In genomic region chr2:29532921-29533320, GRCm38 (mm10) we compare ENCODE assay signal across 28 mouse cellular contexts.
"Had no signal": no experiment of that assay in that cellular context is flagged by ENCODE, and none has a peak within 500 bp of the region (broad histone marks: within the 10 kb centered on the region; RNA-seq: fewer than 3 reads in every experiment).

No protein-coding gene starts in this region.

- H3K9me3 ChIP-seq: embryonic facial prominence, embryonic 10.5 days; embryonic facial prominence, embryonic 12.5 days; embryonic facial prominence, embryonic 13.5 days; embryonic facial prominence, embryonic 15.5 days; forebrain, embryonic 10.5 days; forebrain, embryonic 12.5 days; forebrain, embryonic 13.5 days; forebrain, embryonic 15.5 days had no signal

- H3K4me1 ChIP-seq: embryonic facial prominence, embryonic 12.5 days; forebrain, embryonic 12.5 days had no signal

- DNase-seq: cerebellum, adult 18-20 months; cerebellum, adult 2 months; cerebellum, adult 8-10 months; cerebellum, adult 9-10 months; cerebellum, adult 9-11 months; cerebellum, postnatal 10 days; cerebellum, postnatal 14 days; cerebellum, postnatal 25 days; cerebellum, postnatal 36 days; embryo, embryonic 11 days; forebrain, postnatal 0 days; gastrocnemius, adult 2 months; gastrocnemius, postnatal 10 days; gastrocnemius, postnatal 14 days; gastrocnemius, postnatal 25 days; gastrocnemius, postnatal 36 days; heart, adult 11 months had no signal

- H3K36me3 ChIP-seq: embryonic facial prominence, embryonic 10.5 days; embryonic facial prominence, embryonic 12.5 days; embryonic facial prominence, embryonic 13.5 days; embryonic facial prominence, embryonic 15.5 days; forebrain, embryonic 10.5 days; forebrain, embryonic 12.5 days; forebrain, embryonic 15.5 days had no signal

- H3K4me3 ChIP-seq: embryonic facial prominence, embryonic 10.5 days; embryonic facial prominence, embryonic 12.5 days; embryonic facial prominence, embryonic 13.5 days; embryonic facial prominence, embryonic 15.5 days; erythroblast, embryonic 14.5 days; forebrain, embryonic 10.5 days; forebrain, embryonic 12.5 days; forebrain, embryonic 13.5 days; forebrain, embryonic 15.5 days; gastrocnemius, adult 2 months had no signal

- H3K9ac ChIP-seq: embryonic facial prominence, embryonic 12.5 days; embryonic facial prominence, embryonic 13.5 days; embryonic facial prominence, embryonic 15.5 days; forebrain, embryonic 12.5 days; forebrain, embryonic 13.5 days; forebrain, embryonic 15.5 days; forebrain, postnatal 0 days had no signal

- H3K27me3 ChIP-seq: embryonic facial prominence, embryonic 12.5 days; embryonic facial prominence, embryonic 13.5 days; embryonic facial prominence, embryonic 15.5 days; forebrain, embryonic 12.5 days; forebrain, embryonic 13.5 days; forebrain, embryonic 15.5 days had no signal

- H3K4me2 ChIP-seq: embryonic facial prominence, embryonic 12.5 days; embryonic facial prominence, embryonic 13.5 days; embryonic facial prominence, embryonic 15.5 days; forebrain, embryonic 12.5 days; forebrain, embryonic 13.5 days; forebrain, embryonic 15.5 days had no signal

- H3K27ac ChIP-seq: embryonic facial prominence, embryonic 10.5 days; embryonic facial prominence, embryonic 12.5 days; embryonic facial prominence, embryonic 13.5 days; embryonic facial prominence, embryonic 15.5 days; forebrain, embryonic 10.5 days; forebrain, embryonic 12.5 days; forebrain, embryonic 13.5 days; forebrain, embryonic 15.5 days; gastrocnemius, adult 2 months had no signal

- ATAC-seq: forebrain, embryonic 13.5 days; forebrain, embryonic 14.5 days; forebrain, embryonic 15.5 days; forebrain, embryonic 16.5 days; forebrain, postnatal 0 days had no signal
